Mouse (Mus musculus): ENCODE results near the gene Tbc1d2. TPM values are rescaled to one million over a fixed set of nuclear protein-coding genes. Genes with fewer than 3 reads are reported as not detected.

The Tbc1d2 gene
- polyA plus RNA-seq, 1 experiment: 3.0 TPM

GRCm38 (mm10) chr4:46560069-46560705, 89.8 kb downstream of the Tbc1d2 start:
- DNase-seq (ENCODE audit: extremely low spot score in 1 of 2, low spot score in 1 of 2): no peak

GRCm38 (mm10) chr4:46558672-46559667, 91.0 kb downstream of the Tbc1d2 start:
- no peak for DNase-seq (ENCODE audit: extremely low spot score in 1 of 2, low spot score in 1 of 2)

- no peak for DNase-seq (ENCODE audit: extremely low spot score in 1 of 2, low spot score in 1 of 2)
These were observed 93.1 kb downstream of the Tbc1d2 start for GRCm38 (mm10) chr4:46556933-46557332.

- DNase-seq (ENCODE audit: extremely low spot score in 1 of 2, low spot score in 1 of 2): no peak
These were observed 94.2 kb downstream of the Tbc1d2 start for GRCm38 (mm10) chr4:46555762-46556161.

Other genes starting within 250 kb of the Tbc1d2 start
- 0.06 and 0.12 TPM in 2 replicates for gene Hemgn, start 236.7 kb downstream of the Tbc1d2 start, polyA plus RNA-seq (2012; rRNA removed)
- gene Anp32b, start 199.3 kb downstream of the Tbc1d2 start, polyA plus RNA-seq (2012; rRNA removed): 57.1 and 58.3 TPM in 2 replicates
- 19.1 and 20.6 TPM in 2 replicates for gene Nans, start 161.0 kb downstream of the Tbc1d2 start, polyA plus RNA-seq (2012; rRNA removed)
- 1.00 and 1.1 TPM in 2 replicates for gene Trim14, start 114.1 kb downstream of the Tbc1d2 start, polyA plus RNA-seq (2012; rRNA removed)
- gene Coro2a, start 48.0 kb downstream of the Tbc1d2 start, polyA plus RNA-seq (2012; rRNA removed): 13.3 and 15.2 TPM in 2 replicates

Measured in frontal cortex, adult 2 months (tissue).